Mouse (Mus musculus) cerebellum, adult 8-10 months (tissue): ENCODE measurements around the gene Tlr9.

ENCODE experiments used
- DNase-seq: peaks from one replicate; pipeline ENCODE4 v3.0.0; 2022

Tlr9 gene

DNA sequence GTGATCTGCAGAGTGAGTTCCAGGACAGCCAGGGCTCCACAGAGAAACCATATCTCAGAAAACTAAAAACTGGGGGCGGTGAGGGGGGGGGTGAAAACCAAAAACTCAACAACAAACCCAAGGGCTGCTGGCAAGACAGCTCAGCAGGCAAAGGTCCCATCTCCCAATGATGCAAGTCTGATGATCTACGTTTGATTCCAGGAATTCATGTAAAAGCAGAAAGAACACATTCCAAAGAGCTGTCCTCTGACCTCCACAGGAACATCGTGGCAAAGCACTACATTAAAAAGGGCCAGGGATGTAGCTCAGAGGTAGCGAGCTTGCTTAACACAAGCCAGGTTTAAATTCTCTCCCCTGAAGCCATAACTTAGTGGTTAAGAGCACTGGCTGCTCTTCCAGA lies 48.3 kb downstream of the Tlr9 start:
- DNase-seq: no peak

DNA sequence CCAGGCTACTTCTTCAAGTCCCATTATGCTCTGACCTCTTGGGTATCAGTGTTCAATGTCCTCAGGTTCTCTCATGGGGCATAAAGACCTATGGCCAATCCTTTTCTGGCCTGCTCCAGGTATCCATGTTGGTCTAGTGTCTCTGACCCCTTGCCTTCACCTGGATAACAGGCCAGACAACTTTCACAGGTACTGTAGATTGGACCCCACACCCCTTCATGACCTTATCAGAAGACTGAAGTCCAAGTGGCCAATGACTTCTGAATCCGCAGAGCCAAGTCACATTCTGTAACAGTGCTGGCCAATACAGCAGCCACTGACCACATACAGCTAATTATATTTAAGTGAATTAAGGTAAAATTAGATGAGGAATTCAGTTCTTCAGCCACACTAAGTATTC lies 49.9 kb downstream of the Tlr9 start:
- DNase-seq: no peak

DNA sequence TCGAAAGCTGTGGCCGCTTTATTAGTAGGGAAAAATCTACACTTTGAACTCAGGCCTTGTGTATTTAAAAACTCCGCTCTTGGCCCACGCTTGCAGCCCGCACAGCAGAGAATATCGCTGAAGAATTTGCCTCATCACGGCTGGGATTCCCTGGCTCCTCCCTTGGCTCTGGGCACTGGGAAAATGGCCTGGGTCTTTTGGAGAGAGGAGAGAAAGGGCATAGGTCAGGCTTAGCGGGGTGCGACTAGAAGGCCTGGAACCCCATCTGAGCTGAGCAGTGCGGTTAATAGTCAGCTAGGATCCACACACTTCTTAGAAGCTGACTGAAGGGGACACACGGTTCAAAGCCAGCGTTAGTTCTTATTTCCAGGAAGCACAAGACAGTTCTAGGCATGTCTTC lies 50.9 kb downstream of the Tlr9 start:
- no peak for DNase-seq

DNA sequence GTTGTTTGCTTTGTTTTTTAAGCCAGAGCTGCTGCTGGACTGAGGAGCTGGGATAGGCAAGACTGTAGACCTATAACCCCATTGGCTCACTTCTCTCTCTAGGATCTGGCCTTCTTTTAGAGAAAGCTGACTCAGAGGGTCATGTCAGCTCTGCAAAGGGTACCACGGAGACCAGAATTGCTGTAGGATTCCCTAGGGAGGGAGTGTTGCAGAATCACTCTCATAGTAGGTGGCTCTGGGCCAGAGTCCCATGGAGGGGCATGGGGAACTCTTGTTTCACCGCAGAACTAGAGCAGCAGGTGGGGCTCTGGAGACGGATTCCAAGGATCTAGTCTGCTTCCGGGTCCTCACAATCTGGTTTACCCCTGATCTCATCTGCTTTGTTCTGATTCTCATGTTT lies 51.4 kb downstream of the Tlr9 start:
- no peak for DNase-seq

DNA sequence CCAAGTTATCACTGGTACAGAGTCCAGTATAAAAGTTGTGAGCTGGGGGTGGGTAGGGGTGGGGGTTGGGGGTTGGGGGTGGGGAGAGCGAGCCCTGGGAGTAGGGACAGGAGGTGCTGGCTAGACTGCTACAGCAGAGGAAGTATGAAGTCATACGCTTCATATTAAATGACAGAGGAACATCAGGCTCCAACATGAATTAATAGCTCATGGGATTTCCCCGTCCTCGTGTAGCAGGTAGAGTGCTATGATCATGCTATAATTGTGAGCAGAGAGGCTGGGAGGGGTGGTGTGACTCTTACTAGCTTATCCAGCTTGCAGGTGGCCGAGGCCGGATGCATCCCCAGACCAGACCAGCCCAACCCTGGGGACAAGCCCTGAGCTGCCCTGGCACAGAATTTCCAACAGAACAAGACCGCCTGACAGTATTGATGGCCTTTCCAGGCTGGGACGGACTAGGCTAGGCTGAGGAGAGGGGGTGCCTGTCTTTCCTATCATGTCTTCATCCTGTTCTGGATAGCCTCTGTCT lies 52.3 kb downstream of the Tlr9 start:
- DNase-seq: no peak

DNA sequence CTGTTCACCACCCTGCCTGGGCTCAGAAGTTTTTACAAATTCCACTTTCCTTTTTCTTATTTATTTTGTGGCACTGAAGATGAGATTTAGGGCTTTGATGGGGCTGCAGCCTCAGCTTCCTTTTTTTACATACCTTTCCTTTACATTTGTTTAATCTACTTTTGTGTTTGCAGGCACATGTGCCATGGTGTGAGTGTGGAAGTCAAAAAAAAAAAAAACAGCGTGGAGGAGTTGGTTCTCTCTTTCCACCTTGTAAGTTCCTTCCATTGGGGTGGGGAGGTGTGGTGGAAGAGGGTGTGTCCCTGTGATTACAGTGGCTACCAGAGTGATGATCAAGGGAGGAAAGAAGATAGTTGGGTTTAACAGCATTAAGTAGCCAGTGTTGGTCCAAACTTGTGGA lies 53.4 kb downstream of the Tlr9 start:
- no peak for DNase-seq
